Mouse (Mus musculus) cerebellum, adult 2 months (tissue): ENCODE data around the gene Ankrd54.

ENCODE experiments used
- CTCF ChIP-seq: fragments of 200-500 bp; IDR thresholded peaks from 2 replicates; pipeline ENCODE4 v1.5.1; 2011; ENCODE audit warnings: low read depth, mild to moderate bottlenecking, control low read depth, low read length, moderate library complexity, borderline replicate concordance; ENCODE audit not compliant: insufficient read depth
- POLR2A ChIP-seq: fragments of 200-500 bp; IDR thresholded peaks from 2 replicates; pipeline ENCODE4 v1.6.1; 2011; ENCODE audit warnings: low read length, control low read depth, borderline replicate concordance; ENCODE audit not compliant: insufficient read depth

- TF ChIP-seq POLR2A (no peak), CTCF (no peak)
Observed at GRCm38 (mm10) chr15:79099456-79099855, 36.8 kb upstream of the Ankrd54 start.
